Mouse (Mus musculus) midbrain, embryonic 13.5 days (tissue): ENCODE measurements around the gene Sorbs1. TPM values are rescaled to one million over a fixed set of nuclear protein-coding genes. Genes with fewer than 3 reads are reported as not detected.

Experiments used
- ATAC-seq: fragments of 200-750 bp; cut with Nextera tagmentation; 2 replicates; pipeline ENCODE4 v1.8.0; 2017; ENCODE audit warnings: mild to moderate bottlenecking, moderate TSS enrichment, moderate library complexity
- H3K27ac ChIP-seq: fragments of 300-500 bp; sonication (generic); 2 replicates; pipeline ENCODE4 v1.5.1; 2015; ENCODE audit warnings: inconsistent platforms, mild to moderate bottlenecking, moderate library complexity
- H3K27me3 ChIP-seq: fragments of 300-500 bp; sonication (generic); 2 replicates; pipeline ENCODE4 v1.6.1; 2015; ENCODE audit warnings: mild to moderate bottlenecking, inconsistent platforms
- H3K36me3 ChIP-seq: fragments of 300-500 bp; sonication (generic); 2 replicates; pipeline ENCODE4 v1.6.1; 2015; ENCODE audit warnings: mild to moderate bottlenecking, inconsistent platforms
- H3K4me1 ChIP-seq: fragments of 300-500 bp; sonication (generic); replicated peaks from 2 replicates; pipeline ENCODE4 v1.6.1; 2015; ENCODE audit warnings: inconsistent platforms
- H3K4me2 ChIP-seq: fragments of 300-500 bp; sonication (generic); replicated peaks from 2 replicates; pipeline ENCODE4 v1.6.1; 2015; ENCODE audit warnings: moderate library complexity, mild to moderate bottlenecking, inconsistent platforms
- H3K4me3 ChIP-seq: fragments of 300-500 bp; sonication (generic); replicated peaks from 2 replicates; pipeline ENCODE4 v1.5.1; 2015; ENCODE audit warnings: mild to moderate bottlenecking, inconsistent platforms
- H3K9ac ChIP-seq: fragments of 300-500 bp; sonication (generic); replicated peaks from 2 replicates; pipeline ENCODE4 v1.6.1; 2015; ENCODE audit warnings: mild to moderate bottlenecking, inconsistent platforms
- H3K9me3 ChIP-seq: fragments of 300-500 bp; sonication (generic); 2 replicates; pipeline ENCODE4 v1.6.1; 2016; ENCODE audit warnings: mild to moderate bottlenecking, inconsistent platforms
- WGBS: fragments of 180-500 bp; shearing (Covaris S2); methylation state at CpG from one replicate; pipeline ENCODE4 v1.1.7; 2015; 5-methylcytosine and 5-hydroxymethylcytosine counted together
- polyA plus RNA-seq: library from polyadenylated mRNA; unstranded; fragments of >200 nt; fragmentation: Nextera tagmentation; extraction: Ambion mirVana; gene quantifications from 2 replicates; pipeline ENCODE4 v1.2.1, GENCODE M21; 2015

Gene Sorbs1
- polyA plus RNA-seq, 1 experiment from 2014 or later = 78.7 TPM

DNA sequence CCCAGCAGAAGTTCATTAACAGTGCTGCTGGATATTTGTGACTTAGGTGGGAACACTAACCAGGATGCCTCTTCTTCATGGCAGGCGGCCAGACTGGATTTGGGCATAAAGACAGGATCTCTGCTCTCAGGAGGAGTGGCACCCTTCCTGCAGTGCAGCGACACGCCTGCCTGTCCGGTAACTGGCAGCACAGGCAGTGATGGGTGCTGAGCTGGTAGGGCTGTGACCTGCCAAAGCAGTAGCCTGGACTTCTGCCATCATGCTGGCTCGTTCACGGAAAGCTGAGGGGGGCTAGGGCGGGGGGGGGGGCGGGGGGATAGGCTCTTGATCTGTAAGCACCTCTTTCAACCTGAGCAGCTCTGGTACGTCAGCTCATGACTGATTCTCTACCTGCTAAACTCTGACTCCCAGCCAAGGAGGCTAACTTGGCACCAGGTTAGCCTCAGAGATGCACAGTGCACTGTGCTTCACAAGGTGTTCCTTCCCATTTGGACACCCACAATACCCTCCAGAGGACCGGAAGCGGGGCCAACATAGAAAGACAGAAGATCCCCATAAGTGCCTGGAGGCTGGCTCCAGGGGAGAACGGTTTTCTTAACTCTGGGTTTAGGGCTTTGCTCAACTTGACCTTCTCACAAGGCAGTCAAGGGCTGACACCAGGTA lies 151.2 kb downstream of the Sorbs1 start:
- no peak for ATAC-seq
- H3K27ac ChIP-seq = no peak overlapping the region
- H3K4me1 ChIP-seq = peaks cover 18% of the 10 kb centered on the region
- no peak overlapping the region for H3K4me3 ChIP-seq
- H3K4me2 ChIP-seq = no peak overlapping the region
- H3K27me3 ChIP-seq = no peaks in the 10 kb centered on the region
- no peak overlapping the region for H3K9ac ChIP-seq
- WGBS = 70% methylated on average over 12 of the region's 12 CpGs
- peaks cover 33% of the 10 kb centered on the region for H3K36me3 ChIP-seq
- no peaks in the 10 kb centered on the region for H3K9me3 ChIP-seq

DNA sequence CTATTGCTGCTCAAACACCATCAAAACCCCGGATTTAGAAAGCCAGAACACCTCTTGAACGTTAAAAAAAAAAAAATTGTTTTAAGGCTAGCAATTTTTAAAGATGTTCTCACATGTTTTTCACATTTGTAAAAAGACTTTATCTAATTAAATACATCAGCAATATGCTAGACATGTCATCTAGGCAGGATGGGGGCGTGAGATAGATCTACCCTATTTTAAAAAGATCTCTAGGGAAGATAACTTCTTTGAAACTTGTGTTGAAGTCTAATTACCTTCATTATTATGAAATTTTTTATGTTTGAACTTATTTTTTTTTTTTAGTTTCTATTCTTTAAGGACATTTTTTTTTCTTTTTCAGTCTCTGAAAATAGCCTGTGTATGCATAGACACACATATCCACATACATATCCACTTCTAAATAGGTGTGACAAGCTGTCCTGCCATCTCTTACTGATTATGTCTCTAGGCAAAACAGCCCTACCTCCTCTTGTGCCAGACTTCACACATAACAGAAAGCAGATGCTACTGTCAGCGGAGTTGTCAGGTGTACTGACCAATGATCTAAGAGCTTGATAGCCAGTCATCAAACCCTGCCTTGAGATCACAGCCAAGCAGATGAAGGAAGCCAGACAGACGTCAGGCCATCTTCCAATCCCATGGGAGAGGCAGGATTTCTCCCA lies 153.7 kb downstream of the Sorbs1 start:
- Histone ChIP-seq H3K4me1 (peaks cover 2% of the 10 kb centered on the region; the same call in 1 of the 2 replicates), H3K27me3 (no peaks in the 10 kb centered on the region), H3K4me2 (no peak overlapping the region), H3K36me3 (peaks cover 32% of the 10 kb centered on the region), H3K27ac (no peak overlapping the region), H3K9me3 (no peaks in the 10 kb centered on the region), H3K9ac (no peak overlapping the region), H3K4me3 (no peak overlapping the region)
- no peak for ATAC-seq
- 91% methylated on average over 5 of the region's 5 CpGs for WGBS

GRCm38 (mm10) chr19:40356536-40357522 lies 156.8 kb downstream of the Sorbs1 start:
- no peaks in the 10 kb centered on the region for H3K27me3 ChIP-seq
- 92% methylated on average over 15 of the region's 15 CpGs for WGBS
- H3K4me2 ChIP-seq = no peak overlapping the region
- H3K9me3 ChIP-seq = no peaks in the 10 kb centered on the region
- no peaks in the 10 kb centered on the region; the same call in 1 of the 2 replicates for H3K4me1 ChIP-seq
- peaks cover 8% of the 10 kb centered on the region; the same call in 1 of the 2 replicates for H3K36me3 ChIP-seq
- H3K4me3 ChIP-seq = no peak overlapping the region
- H3K27ac ChIP-seq = no peak overlapping the region
- H3K9ac ChIP-seq = no peak overlapping the region
- ATAC-seq = no peak

DNA sequence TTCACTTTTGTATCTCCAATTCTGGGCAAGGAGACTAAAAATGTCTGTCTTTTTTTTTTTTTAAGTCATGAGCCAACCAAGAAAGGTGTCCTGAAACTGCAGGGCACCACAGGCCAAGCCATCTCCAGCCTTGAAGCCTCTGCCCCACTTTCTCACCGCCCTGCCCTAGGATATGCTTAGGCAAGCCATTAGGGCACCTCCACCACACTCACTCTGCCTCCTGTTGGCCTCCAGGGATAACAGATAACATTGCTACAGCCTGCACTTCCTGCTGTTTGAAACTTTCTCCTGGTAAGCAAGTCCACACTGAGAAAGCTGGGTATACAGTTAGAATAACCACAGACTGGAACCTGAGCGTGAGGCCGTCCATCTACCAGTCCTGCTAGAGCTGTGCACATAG lies 158.5 kb downstream of the Sorbs1 start:
- no peak overlapping the region for H3K9ac ChIP-seq
- H3K4me1 ChIP-seq = peaks cover 8% of the 10 kb centered on the region
- WGBS = 95% methylated on average over 3 of the region's 3 CpGs
- no peak overlapping the region for H3K27ac ChIP-seq
- no peak for ATAC-seq
- no peaks in the 10 kb centered on the region for H3K9me3 ChIP-seq
- no peak overlapping the region for H3K4me3 ChIP-seq
- H3K36me3 ChIP-seq = peaks cover 16% of the 10 kb centered on the region; the same call in 1 of the 2 replicates
- H3K27me3 ChIP-seq = no peaks in the 10 kb centered on the region
- H3K4me2 ChIP-seq = no peak overlapping the region

- no peak overlapping the region for H3K4me3 ChIP-seq
- WGBS = 85% methylated on average over 14 of the region's 14 CpGs
- H3K27ac ChIP-seq = no peak overlapping the region
- ATAC-seq = no peak
- no peak overlapping the region for H3K4me2 ChIP-seq
- no peak overlapping the region for H3K9ac ChIP-seq
- peaks cover 31% of the 10 kb centered on the region for H3K4me1 ChIP-seq
- no peaks in the 10 kb centered on the region for H3K9me3 ChIP-seq
- H3K27me3 ChIP-seq = no peaks in the 10 kb centered on the region
- peaks cover 16% of the 10 kb centered on the region; the same call in 1 of the 2 replicates for H3K36me3 ChIP-seq
These were observed 161.6 kb downstream of the Sorbs1 start for GRCm38 (mm10) chr19:40352006-40352405.

DNA sequence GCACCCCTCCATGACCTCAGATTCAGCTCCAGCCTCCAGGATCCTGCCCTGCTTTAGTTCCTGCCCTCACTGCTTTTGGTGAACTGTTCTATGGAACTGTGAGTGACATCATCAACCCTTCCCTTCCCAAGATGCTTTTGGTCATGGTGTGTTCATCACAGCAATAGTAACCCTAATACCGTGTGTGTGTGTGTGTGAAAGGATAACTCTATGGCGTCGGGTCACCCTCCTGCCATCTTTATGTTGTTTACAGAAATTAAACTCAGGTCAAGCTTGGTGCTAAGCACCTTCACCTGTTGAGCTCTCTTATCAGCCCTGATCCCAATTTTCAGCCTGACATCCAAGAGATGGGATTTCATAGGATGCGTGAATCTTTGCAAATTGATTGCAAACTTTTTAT lies 162.7 kb downstream of the Sorbs1 start:
- H3K9me3 ChIP-seq = no peaks in the 10 kb centered on the region
- H3K36me3 ChIP-seq = peaks cover 18% of the 10 kb centered on the region; the same call in 1 of the 2 replicates
- no peak overlapping the region for H3K9ac ChIP-seq
- no peak overlapping the region for H3K27ac ChIP-seq
- peaks cover 31% of the 10 kb centered on the region for H3K4me1 ChIP-seq
- H3K4me3 ChIP-seq = no peak overlapping the region
- no peak for ATAC-seq
- no peaks in the 10 kb centered on the region for H3K27me3 ChIP-seq
- WGBS = 92% methylated on average over 4 of the region's 4 CpGs
- H3K4me2 ChIP-seq = no peak overlapping the region

GRCm38 (mm10) chr19:40349713-40350671 lies 163.6 kb downstream of the Sorbs1 start:
- Histone ChIP-seq H3K9me3 (no peaks in the 10 kb centered on the region), H3K27me3 (no peaks in the 10 kb centered on the region), H3K4me2 (peak overlapping the region; percentile 45), H3K36me3 (0 out of 2 replicates have a peak, but pooled peaks cover 14% of the 10 kb centered on the region), H3K4me1 (peaks cover 31% of the 10 kb centered on the region), H3K27ac (peak overlapping the region; percentile 76), H3K9ac (0 out of 2 replicates have a peak overlapping the region, but pooled peaks have one; percentile 34), H3K4me3 (0 out of 2 replicates have a peak overlapping the region, but pooled peaks have one; percentile 2)
- peak; percentile 75 for ATAC-seq
- WGBS = 13% methylated on average over 16 of the region's 16 CpGs

DNA sequence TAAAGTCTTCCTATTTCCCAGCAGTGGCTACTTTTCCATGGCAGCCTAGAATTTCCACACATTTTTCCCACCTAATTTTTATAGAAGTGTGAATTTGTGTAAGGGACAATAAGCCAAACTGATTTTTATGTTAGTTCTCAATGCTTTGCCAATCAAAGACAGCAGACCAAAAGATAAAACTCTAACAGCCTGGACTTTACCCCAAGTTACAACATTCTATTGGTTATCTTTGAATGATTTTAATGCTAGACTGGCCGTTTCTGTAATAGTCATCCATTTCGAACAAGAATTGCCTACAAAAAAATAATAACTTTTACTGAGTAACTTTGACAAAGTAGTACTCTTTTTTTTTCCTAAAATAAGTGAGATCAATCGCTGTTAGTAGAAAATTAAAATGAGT lies 164.3 kb downstream of the Sorbs1 start:
- Histone ChIP-seq H3K27ac (peak overlapping the region; percentile 75; the same call in 1 of the 2 replicates), H3K36me3 (0 out of 2 replicates have a peak, but pooled peaks cover 14% of the 10 kb centered on the region), H3K4me2 (no peak overlapping the region), H3K9me3 (no peaks in the 10 kb centered on the region), H3K4me3 (no peak overlapping the region), H3K9ac (no peak overlapping the region), H3K27me3 (no peaks in the 10 kb centered on the region), H3K4me1 (peaks cover 31% of the 10 kb centered on the region)
- ATAC-seq = no peak
- WGBS = 52% methylated on average over 3 of the region's 3 CpGs

GRCm38 (mm10) chr19:40348652-40349051 lies 164.9 kb downstream of the Sorbs1 start:
- Histone ChIP-seq H3K4me2 (no peak overlapping the region), H3K9ac (no peak overlapping the region), H3K4me3 (no peak overlapping the region), H3K27ac (peak overlapping the region; percentile 75), H3K9me3 (no peaks in the 10 kb centered on the region), H3K4me1 (peaks cover 31% of the 10 kb centered on the region), H3K27me3 (no peaks in the 10 kb centered on the region), H3K36me3 (0 out of 2 replicates have a peak, but pooled peaks cover 14% of the 10 kb centered on the region)
- 35% methylated on average over 2 of the region's 2 CpGs for WGBS
- ATAC-seq = no peak

- H3K9me3 ChIP-seq = no peaks in the 10 kb centered on the region
- H3K36me3 ChIP-seq = 0 out of 2 replicates have a peak, but pooled peaks cover 14% of the 10 kb centered on the region
- H3K27ac ChIP-seq = peak overlapping the region; percentile 75
- peak; percentile 83 for ATAC-seq
- no peak overlapping the region for H3K4me3 ChIP-seq
- no peaks in the 10 kb centered on the region for H3K27me3 ChIP-seq
- H3K4me1 ChIP-seq = peaks cover 31% of the 10 kb centered on the region
- 29% methylated on average over 7 of the region's 7 CpGs for WGBS
- H3K4me2 ChIP-seq = no peak overlapping the region
- H3K9ac ChIP-seq = no peak overlapping the region
These were observed 165.4 kb downstream of the Sorbs1 start for GRCm38 (mm10) chr19:40348175-40348574.

- Histone ChIP-seq H3K27ac (no peak overlapping the region), H3K4me1 (peaks cover 31% of the 10 kb centered on the region), H3K9me3 (no peaks in the 10 kb centered on the region), H3K9ac (no peak overlapping the region), H3K4me3 (no peak overlapping the region), H3K36me3 (0 out of 2 replicates have a peak, but pooled peaks cover 11% of the 10 kb centered on the region), H3K27me3 (no peaks in the 10 kb centered on the region), H3K4me2 (no peak overlapping the region)
- no peak for ATAC-seq
- 89% methylated on average over 3 of the region's 3 CpGs for WGBS
These were observed 166.7 kb downstream of the Sorbs1 start for GRCm38 (mm10) chr19:40346908-40347307.
